Mouse (Mus musculus) E14TG2a.4 (cell line): Measurements from ENCODE around the gene Ebf1.

Experiments
- CTCF ChIP-seq: conservative IDR thresholded peaks from 2 replicates; pipeline ENCODE4 v1.5.1; 2014; ENCODE audit warnings: low read length
- POU5F1 ChIP-seq: IDR thresholded peaks from 2 replicates; pipeline ENCODE4 v1.6.1; 2014; ENCODE audit warnings: low read length, borderline replicate concordance

DNA sequence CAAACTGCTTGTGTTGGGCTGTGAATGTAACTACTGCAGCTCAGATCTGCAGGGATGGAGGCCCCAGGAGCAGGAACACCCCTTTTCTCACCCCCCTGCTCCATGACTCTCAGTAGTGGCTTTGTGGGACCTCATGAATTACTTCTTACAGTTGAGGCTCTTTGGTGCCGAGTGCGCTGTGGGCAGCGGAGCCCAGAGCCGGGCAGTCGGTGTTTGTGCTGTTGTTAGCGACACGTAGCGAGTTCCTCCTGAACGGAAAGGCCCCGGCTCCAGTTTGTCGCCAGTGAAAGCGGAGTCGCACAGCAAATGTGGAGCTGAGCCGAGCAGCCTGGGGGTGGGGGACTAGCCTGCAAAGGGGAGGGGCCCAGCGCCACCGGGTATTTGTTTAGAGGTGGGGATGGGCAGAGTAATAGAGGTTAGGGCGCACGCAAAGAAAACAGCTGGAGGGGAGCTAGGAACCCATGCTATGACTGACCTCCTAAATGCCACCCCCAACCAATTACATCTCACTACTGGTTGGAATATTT is 48.1 kb downstream of the Ebf1 start:
- TF ChIP-seq CTCF: no peak
- no peak for TF ChIP-seq POU5F1
